12 mouse cellular contexts compared by ENCODE assay signal in the genomic region with DNA sequence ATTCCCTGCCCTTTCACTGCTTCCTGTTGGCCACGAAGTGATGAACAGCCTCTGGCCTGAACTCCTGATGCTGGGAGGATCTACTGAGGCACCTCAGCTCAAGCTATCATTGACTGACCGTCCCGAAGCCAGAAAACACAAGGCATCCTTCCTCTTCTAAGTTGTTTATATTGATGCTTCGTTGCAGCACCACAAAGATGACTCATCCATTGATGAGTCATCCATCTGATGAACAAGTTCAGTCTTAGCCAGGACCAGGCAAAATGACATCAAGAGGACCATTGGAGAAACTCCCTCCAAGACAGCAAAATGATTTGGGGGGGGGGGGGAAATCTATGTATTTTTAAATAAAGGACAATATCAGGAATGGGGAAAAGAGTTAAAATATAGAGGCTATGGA.
"Had no signal": no experiment of that assay in that cellular context is flagged by ENCODE, and none has a peak within 500 bp of the region (broad histone marks: within the 10 kb centered on the region; RNA-seq: fewer than 3 reads in every experiment).

No protein-coding gene starts in this region.

- DNase-seq: lung, adult 2 months; lung, postnatal 14 days; lung, postnatal 36 days; right cerebral cortex, postnatal 14 days; thymus, adult 18-20 months; thymus, postnatal 14 days; thymus, postnatal 36 days had no signal

- H3K36me3 ChIP-seq: lung, embryonic 15.5 days; midbrain, embryonic 13.5 days; midbrain, embryonic 15.5 days; neural tube, embryonic 12.5 days had no signal

- H3K4me3 ChIP-seq: lung, embryonic 15.5 days; megakaryocyte, embryonic 14.5 days; midbrain, embryonic 13.5 days; midbrain, embryonic 15.5 days; neural tube, embryonic 12.5 days had no signal

- H3K27me3 ChIP-seq: lung, embryonic 15.5 days; megakaryocyte, embryonic 14.5 days; midbrain, embryonic 13.5 days; midbrain, embryonic 15.5 days; neural tube, embryonic 12.5 days had no signal
